Mouse (Mus musculus) brain, embryonic 14.5 days (tissue): ENCODE data around the gene Pde4d.

Experiments
- CTCF ChIP-seq: fragments of 200-500 bp; IDR thresholded peaks from 2 replicates; pipeline ENCODE4 v1.5.1; 2012; ENCODE audit warnings: inconsistent platforms, mild to moderate bottlenecking, moderate library complexity, borderline replicate concordance; ENCODE audit not compliant: insufficient read depth, insufficient read length; ENCODE audit errors: extremely low read depth
- POLR2A ChIP-seq: fragments of 200-500 bp; IDR thresholded peaks from 2 replicates; pipeline ENCODE4 v1.6.1; 2012; ENCODE audit warnings: mild to moderate bottlenecking, inconsistent platforms, borderline replicate concordance; ENCODE audit not compliant: poor library complexity, insufficient read depth, insufficient read length, severe bottlenecking; ENCODE audit errors: extremely low read depth

- no peak for TF ChIP-seq CTCF
- TF ChIP-seq POLR2A: no peak
Measured at GRCm38 (mm10) chr13:108686262-108686661, 236.5 kb downstream of the Pde4d start.
